Mouse (Mus musculus) intestine, embryonic 16.5 days (tissue): Measurements from ENCODE around the gene Tmem63a. TPM values are rescaled to one million over a fixed set of nuclear protein-coding genes. Genes with fewer than 3 reads are reported as not detected.
"Not testable (repeated sequence)": the region's sequence is repeated elsewhere in the genome, so short reads cannot be mapped to it uniquely, and the experiment has no call there.

Experiments
- ATAC-seq: fragments of 200-750 bp; cut with Nextera tagmentation; 2 replicates; pipeline ENCODE4 v1.8.0; 2017; ENCODE audit warnings: moderate TSS enrichment, moderate library complexity
- H3K27ac ChIP-seq: fragments of 300-500 bp; sonication (generic); 2 replicates; pipeline ENCODE4 v1.5.1; 2014; ENCODE audit warnings: mild to moderate bottlenecking, low read length
- H3K27me3 ChIP-seq: fragments of 300-500 bp; sonication (generic); replicated peaks from 2 replicates; pipeline ENCODE4 v1.6.1; 2014; ENCODE audit warnings: low read length, control low read depth, mixed read lengths; ENCODE audit not compliant: control insufficient read depth, insufficient read depth
- H3K36me3 ChIP-seq: fragments of 300-500 bp; sonication (generic); 2 replicates; pipeline ENCODE4 v1.6.1; 2014; ENCODE audit warnings: low read length, control low read depth; ENCODE audit not compliant: control insufficient read depth, insufficient read depth
- H3K4me1 ChIP-seq: fragments of 300-500 bp; sonication (generic); 2 replicates; pipeline ENCODE4 v1.6.1; 2014; ENCODE audit warnings: low read length, control low read depth, mixed read lengths; ENCODE audit not compliant: control insufficient read depth, insufficient read depth
- H3K4me2 ChIP-seq: fragments of 300-500 bp; sonication (generic); 2 replicates; pipeline ENCODE4 v1.6.1; 2014; ENCODE audit warnings: low read depth, low read length, control low read depth
- H3K4me3 ChIP-seq: fragments of 300-500 bp; sonication (generic); 2 replicates; pipeline ENCODE4 v1.5.1; 2014; ENCODE audit warnings: mild to moderate bottlenecking, low read length
- H3K9ac ChIP-seq: fragments of 300-500 bp; sonication (generic); 2 replicates; pipeline ENCODE4 v1.6.1; 2014; ENCODE audit warnings: low read depth, low read length
- H3K9me3 ChIP-seq: fragments of 300-500 bp; sonication (generic); 2 replicates; pipeline ENCODE4 v1.6.1; 2016; ENCODE audit warnings: low read length, control low read depth; ENCODE audit not compliant: control insufficient read depth
- WGBS: fragments of 180-500 bp; shearing (Covaris S2); extraction: QIAGEN DNeasy Blood & Tissue Kit; methylation state at CpG from one replicate; pipeline ENCODE4 v1.1.7; 2014; 5-methylcytosine and 5-hydroxymethylcytosine counted together
- polyA plus RNA-seq: library from polyadenylated mRNA; unstranded; fragments of >200 nt; fragmentation: Nextera tagmentation; extraction: Ambion mirVana; gene quantifications from 2 replicates; pipeline ENCODE4 v1.2.1, GENCODE M21; 2015

The Tmem63a gene
- polyA plus RNA-seq, 1 experiment from 2014 or later, result 14.9 TPM

DNA sequence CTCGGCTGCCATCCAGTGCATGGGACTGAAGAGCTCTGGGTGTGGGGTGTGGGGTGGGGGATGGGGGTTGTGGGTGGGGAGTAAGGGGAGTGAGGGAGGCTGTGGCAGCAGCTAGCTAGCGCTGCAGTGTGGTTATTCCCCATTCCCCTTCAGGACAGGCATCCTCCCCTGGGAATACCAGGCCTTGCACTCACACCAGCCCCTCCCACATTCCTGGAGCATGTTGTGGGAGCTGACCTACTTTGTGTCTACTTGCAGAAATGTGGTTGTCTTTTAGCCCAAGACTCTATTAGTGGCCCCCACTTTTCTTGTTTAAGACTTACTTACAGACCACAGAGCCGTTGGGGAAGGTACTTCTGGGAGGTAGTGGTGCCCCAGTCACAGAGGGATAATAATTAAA, 24.4 kb downstream of the Tmem63a start:
- whole genome bisulfite sequencing, result 60% methylated on average over 3 of the region's 3 CpGs
- Histone ChIP-seq H3K36me3 (peaks cover 10% of the 10 kb centered on the region), H3K4me3 (no peak overlapping the region), H3K27me3 (no peaks in the 10 kb centered on the region), H3K9me3 (no peaks in the 10 kb centered on the region), H3K9ac (no peak overlapping the region), H3K27ac (no peak overlapping the region), H3K4me2 (no peak overlapping the region), H3K4me1 (no peaks in the 10 kb centered on the region)
- ATAC-seq, result no peak

DNA sequence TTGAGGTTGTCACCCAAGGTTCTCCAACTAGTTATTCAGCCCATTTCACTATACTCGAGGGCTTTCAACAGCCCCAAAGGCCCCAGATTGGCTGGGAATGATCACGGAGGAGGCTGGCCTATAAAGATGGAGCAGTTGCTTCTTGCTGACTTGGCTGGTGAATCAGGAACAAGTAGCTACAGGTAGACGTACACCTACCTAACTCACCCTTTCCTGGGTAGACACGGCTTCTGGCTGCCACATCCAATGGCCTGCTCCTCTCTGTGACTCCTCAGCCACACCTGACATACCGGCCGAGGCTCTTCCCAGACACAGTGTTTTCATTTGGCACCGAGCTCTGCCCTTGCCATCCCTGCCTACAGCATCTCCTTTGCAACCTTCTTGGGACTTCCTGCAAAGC, 25.1 kb downstream of the Tmem63a start:
- H3K4me2 ChIP-seq, result no peak overlapping the region
- no peak overlapping the region for H3K27ac ChIP-seq
- peaks cover 14% of the 10 kb centered on the region for H3K36me3 ChIP-seq
- no peaks in the 10 kb centered on the region for H3K9me3 ChIP-seq
- no peak overlapping the region for H3K9ac ChIP-seq
- H3K4me3 ChIP-seq, result no peak overlapping the region
- ATAC-seq, result no peak
- no peaks in the 10 kb centered on the region for H3K27me3 ChIP-seq
- WGBS, result 80% methylated on average over 7 of the region's 7 CpGs
- H3K4me1 ChIP-seq, result no peaks in the 10 kb centered on the region

DNA sequence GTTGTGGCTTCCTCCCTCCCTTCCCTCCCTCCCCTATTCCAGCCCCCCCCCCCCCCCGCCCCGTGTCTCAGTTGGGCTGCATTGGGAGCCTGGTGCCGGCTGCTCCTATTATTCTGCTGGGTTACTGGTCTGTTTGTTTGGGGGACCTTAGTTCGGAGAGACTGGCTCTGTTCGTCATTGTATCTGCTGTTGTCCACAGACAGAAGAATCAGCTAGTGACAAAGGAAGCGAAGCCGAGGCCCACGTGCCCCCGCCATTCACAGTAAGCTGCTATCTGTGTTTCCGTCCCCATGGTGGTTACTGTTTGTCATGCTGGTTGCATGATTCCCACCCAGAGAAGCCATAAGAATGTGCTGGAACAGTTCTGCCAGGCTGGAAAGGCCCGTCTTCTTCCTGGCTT, 30.8 kb downstream of the Tmem63a start:
- H3K4me3 ChIP-seq, result no peak overlapping the region
- H3K9me3 ChIP-seq, result no peaks in the 10 kb centered on the region
- no peak overlapping the region for H3K4me2 ChIP-seq
- peaks cover 6% of the 10 kb centered on the region for H3K36me3 ChIP-seq
- no peak for ATAC-seq
- 85% methylated on average over 10 of the region's 11 CpGs for WGBS
- no peaks in the 10 kb centered on the region for H3K4me1 ChIP-seq
- no peak overlapping the region for H3K27ac ChIP-seq
- no peaks in the 10 kb centered on the region for H3K27me3 ChIP-seq
- H3K9ac ChIP-seq, result no peak overlapping the region

DNA sequence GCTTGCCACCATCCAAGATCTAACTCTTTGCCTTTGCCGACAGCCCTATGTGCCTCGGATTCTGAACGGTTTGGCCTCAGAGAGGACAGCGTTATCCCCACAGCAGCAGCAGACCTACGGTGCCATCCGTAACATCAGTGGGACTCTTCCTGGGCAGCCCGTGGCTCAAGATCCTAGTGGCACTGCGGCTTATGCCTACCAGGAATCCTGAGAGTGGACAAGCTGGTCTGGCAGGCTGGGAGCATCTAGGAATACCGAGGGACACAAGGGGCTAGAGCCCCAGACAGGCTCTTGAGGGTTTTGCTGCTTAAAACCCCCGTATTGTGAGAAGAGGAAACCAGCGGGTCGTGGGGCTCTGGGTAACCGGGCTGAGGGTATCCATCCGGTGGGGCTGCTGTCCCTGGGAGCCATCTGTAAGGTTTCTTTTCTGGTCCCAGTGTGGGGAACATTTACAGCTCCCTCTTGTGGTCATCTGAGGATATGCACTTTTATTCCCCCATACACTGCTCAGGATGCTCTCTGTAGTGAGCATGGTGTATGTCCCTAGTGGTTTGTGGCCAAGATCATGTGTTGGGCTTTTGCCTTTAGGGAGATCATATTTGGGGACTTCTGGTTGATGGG, 32.1 kb downstream of the Tmem63a start:
- Histone ChIP-seq H3K9ac (no peak overlapping the region), H3K4me1 (no peaks in the 10 kb centered on the region), H3K27me3 (no peaks in the 10 kb centered on the region), H3K9me3 (no peaks in the 10 kb centered on the region), H3K4me2 (no peak overlapping the region), H3K36me3 (peaks cover 6% of the 10 kb centered on the region), H3K4me3 (no peak overlapping the region), H3K27ac (no peak overlapping the region)
- 61% methylated on average over 14 of the region's 14 CpGs for WGBS
- peak; percentile 65; the same call in 1 of the 2 replicates for ATAC-seq

DNA sequence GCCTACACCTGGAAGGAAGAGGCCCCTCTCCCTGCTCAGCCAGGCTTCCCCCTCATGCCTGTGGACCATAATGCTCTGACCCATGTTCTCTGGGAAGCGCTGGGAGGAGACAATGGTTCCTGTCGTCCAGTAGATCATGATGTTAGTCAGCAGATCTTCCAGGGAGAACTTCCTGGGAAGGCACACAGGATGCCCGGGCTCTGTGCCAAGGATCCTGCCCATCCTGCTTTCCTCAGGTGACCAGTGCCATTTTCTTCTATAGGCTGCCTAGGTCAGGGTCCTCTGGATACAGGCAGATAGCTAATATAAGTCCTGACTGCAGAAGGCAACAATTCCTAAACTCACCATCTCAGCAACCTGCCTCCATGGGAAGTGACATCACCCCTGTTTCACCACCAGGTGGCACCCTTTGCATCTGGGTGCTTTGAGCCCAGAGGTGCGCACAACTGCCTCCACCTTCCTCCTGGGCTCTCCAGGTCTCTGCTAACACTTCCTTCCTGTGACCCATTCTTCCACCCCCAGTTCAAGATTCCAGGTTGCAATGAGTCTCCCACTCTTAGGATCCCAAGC, 34.1 kb downstream of the Tmem63a start:
- H3K27ac ChIP-seq, result no peak overlapping the region
- H3K4me2 ChIP-seq, result no peak overlapping the region
- 63% methylated on average over 4 of the region's 4 CpGs for WGBS
- H3K4me3 ChIP-seq, result no peak overlapping the region
- no peaks in the 10 kb centered on the region for H3K27me3 ChIP-seq
- H3K9me3 ChIP-seq, result no peaks in the 10 kb centered on the region
- no peak overlapping the region for H3K9ac ChIP-seq
- H3K36me3 ChIP-seq, result peaks cover 4% of the 10 kb centered on the region
- ATAC-seq, result no peak
- no peaks in the 10 kb centered on the region for H3K4me1 ChIP-seq

DNA sequence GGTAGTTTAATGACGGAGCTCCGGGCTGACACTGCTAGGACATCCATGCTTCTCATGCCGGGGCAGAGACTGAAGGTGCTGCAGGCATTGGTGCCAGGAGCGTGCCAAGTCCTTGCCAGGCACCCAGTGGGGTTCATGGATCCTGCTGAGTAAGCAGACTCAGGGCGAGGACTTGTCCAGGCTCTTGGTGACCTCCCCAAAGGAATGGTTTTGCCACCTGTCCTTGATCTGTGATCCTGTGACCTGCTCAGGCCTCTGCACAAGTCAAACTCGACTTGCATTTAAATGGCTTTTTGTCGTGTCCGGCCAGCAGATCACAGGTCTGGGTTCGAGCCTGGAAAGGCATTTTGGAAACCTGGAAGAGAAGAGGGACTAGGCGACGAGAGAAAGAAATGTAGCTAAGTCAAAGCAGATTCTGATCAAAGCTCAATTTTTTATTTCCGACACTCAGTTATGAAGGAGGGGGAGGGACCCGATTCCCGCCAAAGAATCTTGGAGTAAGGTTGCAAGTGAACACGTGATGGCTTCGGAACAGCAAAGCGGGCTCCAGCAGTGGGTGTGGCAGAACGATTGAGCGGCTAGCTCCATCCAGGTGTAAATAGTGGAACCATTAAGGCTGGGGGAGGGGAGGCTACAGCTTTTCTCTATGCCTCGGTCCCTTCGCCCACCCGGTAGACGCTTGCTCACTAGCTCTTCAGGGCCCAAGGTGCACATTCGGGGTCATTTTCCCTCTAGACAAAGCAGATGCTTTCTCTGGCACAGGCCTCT, 37.5 kb downstream of the Tmem63a start:
- H3K9ac ChIP-seq, result no peak overlapping the region
- WGBS, result 80% methylated on average over 23 of the region's 24 CpGs
- no peak overlapping the region for H3K27ac ChIP-seq
- H3K27me3 ChIP-seq, result no peaks in the 10 kb centered on the region
- no peaks in the 10 kb centered on the region for H3K36me3 ChIP-seq
- H3K4me1 ChIP-seq, result no peaks in the 10 kb centered on the region
- no peak for ATAC-seq
- no peak overlapping the region for H3K4me2 ChIP-seq
- no peak overlapping the region for H3K4me3 ChIP-seq
- no peaks in the 10 kb centered on the region for H3K9me3 ChIP-seq

DNA sequence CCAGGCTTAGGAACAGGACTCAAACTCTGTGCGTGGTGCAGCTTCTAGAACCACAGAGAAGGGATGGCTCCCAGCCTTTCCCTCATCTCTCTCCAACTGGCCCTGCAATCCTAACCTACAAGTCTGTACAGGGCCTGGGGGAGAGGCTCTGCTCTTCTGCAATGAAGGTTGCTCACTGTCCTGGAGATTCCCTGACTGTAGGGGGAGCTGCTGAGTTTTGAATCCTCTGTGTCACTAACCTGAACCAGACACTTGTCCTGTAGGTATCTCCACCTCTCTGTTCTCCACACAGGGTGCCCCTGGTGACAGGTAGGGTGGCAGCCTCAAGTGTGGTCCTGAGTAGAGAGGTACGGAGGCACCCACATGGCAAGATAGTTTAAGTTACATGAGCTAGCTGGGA, 38.3 kb downstream of the Tmem63a start:
- no peak; the same call in 1 of the 2 replicates for ATAC-seq
- Histone ChIP-seq H3K27ac (no peak overlapping the region), H3K4me2 (no peak overlapping the region), H3K36me3 (no peaks in the 10 kb centered on the region), H3K4me3 (no peak overlapping the region), H3K9ac (no peak overlapping the region), H3K4me1 (no peaks in the 10 kb centered on the region), H3K27me3 (no peaks in the 10 kb centered on the region), H3K9me3 (no peaks in the 10 kb centered on the region)
- WGBS, result 70% methylated on average over 2 of the region's 2 CpGs

DNA sequence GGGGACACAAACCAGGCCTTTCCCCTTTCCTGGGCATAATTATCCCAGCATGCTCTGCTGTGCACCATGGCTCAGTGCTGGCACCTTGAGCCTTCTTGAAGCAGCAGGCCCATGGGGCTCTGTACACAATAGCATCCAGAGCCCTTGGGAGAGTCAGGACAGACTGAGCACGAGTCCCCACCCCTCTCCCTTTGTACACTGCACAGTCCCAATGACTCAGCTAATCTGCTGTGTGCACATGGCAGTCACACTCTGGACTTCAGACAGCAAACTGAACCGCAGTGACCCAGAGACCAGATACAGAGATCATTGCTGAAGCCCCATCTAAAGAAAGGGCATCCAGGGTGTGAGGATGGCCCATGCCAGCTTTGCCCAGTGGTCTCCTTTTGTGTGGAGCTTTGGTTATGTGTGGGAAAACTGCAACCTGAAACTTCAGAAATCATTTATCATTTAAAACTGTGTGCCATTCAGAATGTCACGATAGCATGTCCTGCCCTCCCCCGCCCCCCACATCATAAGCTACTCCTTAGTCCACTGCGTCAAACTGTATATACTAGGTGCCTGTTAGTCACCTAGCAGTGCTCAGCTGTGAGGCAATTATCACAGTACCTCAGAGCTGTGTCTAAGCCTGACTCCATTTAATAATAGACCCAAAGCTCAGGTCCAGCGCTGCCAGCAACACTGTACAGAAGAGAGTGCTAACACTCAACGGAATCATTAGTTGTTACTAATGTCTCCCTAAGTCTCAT, 39.3 kb downstream of the Tmem63a start:
- not testable (repeated sequence) for H3K4me1 ChIP-seq, H3K9me3 ChIP-seq, H3K4me2 ChIP-seq, H3K27ac ChIP-seq, H3K36me3 ChIP-seq, H3K4me3 ChIP-seq, H3K27me3 ChIP-seq, H3K9ac ChIP-seq
- 70% methylated on average over 7 of the region's 7 CpGs for WGBS
- ATAC-seq, result peak; percentile 96

DNA sequence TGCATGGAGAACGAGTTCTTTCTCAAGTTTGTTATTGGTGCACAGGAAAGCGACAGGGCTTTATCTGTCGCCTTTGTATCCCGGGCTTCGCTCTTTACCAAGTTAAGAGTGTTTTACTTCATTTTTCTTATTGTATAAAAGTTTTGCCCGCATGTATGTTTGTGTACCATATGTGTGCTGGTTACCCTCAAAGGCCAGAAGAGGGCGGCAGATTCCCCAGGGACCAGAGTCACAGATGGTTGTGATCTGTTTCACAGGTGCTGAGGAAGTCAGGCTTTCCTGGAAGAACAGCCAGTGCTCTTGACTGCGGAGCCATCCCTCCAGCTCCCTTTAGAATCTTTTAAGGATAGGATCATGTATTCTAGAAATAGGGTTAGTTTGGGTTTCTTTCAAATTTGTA, 44.6 kb downstream of the Tmem63a start:
- Histone ChIP-seq H3K4me1 (no peaks in the 10 kb centered on the region), H3K36me3 (no peaks in the 10 kb centered on the region), H3K4me3 (no peak overlapping the region), H3K9ac (no peak overlapping the region), H3K27me3 (no peaks in the 10 kb centered on the region), H3K9me3 (no peaks in the 10 kb centered on the region), H3K27ac (no peak overlapping the region), H3K4me2 (no peak overlapping the region)
- no peak for ATAC-seq
- 92% methylated on average over 8 of the region's 8 CpGs for WGBS
